Mouse (Mus musculus) gastrocnemius, postnatal 14 days (tissue): Measurements from ENCODE around the gene Bsdc1. TPM values are rescaled to one million over a fixed set of nuclear protein-coding genes. Genes with fewer than 3 reads are reported as not detected.

ENCODE experiments used
- DNase-seq: peaks from one replicate; pipeline ENCODE4 v3.0.0; 2021; ENCODE audit warnings: mixed read lengths
- intact Hi-C: fragments of 180-260 bp; cut with DNase I; formaldehyde crosslinking; loops from one replicate; pipeline ENCODE4 v1.15.1; 2025; ENCODE audit warnings: low total_unique reads
- total RNA-seq, 2 experiments: library from RNA; stranded (reverse); gene quantifications; 2 replicates each; pipeline ENCODE4 v1.2.3; 2021

Bsdc1 gene
- total RNA-seq, 2 experiments from 2014 or later: 22.2 to 32.6 TPM

GRCm38 (mm10) chr4:129463097-129464059, 2.0 kb downstream of the Bsdc1 start:
- intact Hi-C loops: no loop called here
- DNase-seq: no peak

GRCm38 (mm10) chr4:129464286-129464815, 3.0 kb downstream of the Bsdc1 start:
- no peak for DNase-seq
- intact Hi-C loops: no loop called here

- no peak for DNase-seq
- intact Hi-C loops: no loop called here
Observed at GRCm38 (mm10) chr4:129476047-129476446, 14.7 kb downstream of the Bsdc1 start.

GRCm38 (mm10) chr4:129479863-129480262, 18.5 kb downstream of the Bsdc1 start:
- DNase-seq: no peak
- intact Hi-C loops: no loop called here

GRCm38 (mm10) chr4:129481090-129481489, 19.7 kb downstream of the Bsdc1 start:
- DNase-seq: no peak
- intact Hi-C loops: no loop called here

- intact Hi-C loops: no loop called here
- DNase-seq: no peak
Observed at GRCm38 (mm10) chr4:129490972-129491880, 29.8 kb downstream of the Bsdc1 start, which contains the start of the genes Tssk3 and Fam229a. Tssk3 (minus strand) TSS chr4:129491022. Fam229a (plus strand) TSS chr4:129491190.

GRCm38 (mm10) chr4:129494681-129495080, 33.3 kb downstream of the Bsdc1 start:
- intact Hi-C loops: no loop called here
- DNase-seq: no peak

- intact Hi-C loops: no loop called here
- DNase-seq: no peak
Observed at GRCm38 (mm10) chr4:129495672-129496562, 34.5 kb downstream of the Bsdc1 start.

- intact Hi-C loops: no loop called here
- DNase-seq: peak; percentile 24
Observed at GRCm38 (mm10) chr4:129496631-129497030, 35.2 kb downstream of the Bsdc1 start.

- intact Hi-C loops: no loop called here
- DNase-seq: no peak
Observed at GRCm38 (mm10) chr4:129498941-129499340, 37.6 kb downstream of the Bsdc1 start.

- intact Hi-C loops: no loop called here
- DNase-seq: no peak
Observed at GRCm38 (mm10) chr4:129500017-129500416, 38.6 kb downstream of the Bsdc1 start.

GRCm38 (mm10) chr4:129500607-129501566, 39.5 kb downstream of the Bsdc1 start:
- intact Hi-C loops: no loop called here
- DNase-seq: peak; percentile 89

GRCm38 (mm10) chr4:129502327-129502888, 41.0 kb downstream of the Bsdc1 start:
- no peak for DNase-seq
- intact Hi-C loops: no loop called here

GRCm38 (mm10) chr4:129502901-129503444, 41.6 kb downstream of the Bsdc1 start:
- no peak for DNase-seq
- intact Hi-C loops: no loop called here

GRCm38 (mm10) chr4:129505511-129505910, 44.1 kb downstream of the Bsdc1 start:
- no peak for DNase-seq
- intact Hi-C loops: no loop called here

- intact Hi-C loops: no loop called here
- no peak for DNase-seq
Observed at GRCm38 (mm10) chr4:129507434-129508236, 46.3 kb downstream of the Bsdc1 start.

GRCm38 (mm10) chr4:129508237-129508515, 46.8 kb downstream of the Bsdc1 start:
- DNase-seq: no peak
- intact Hi-C loops: no loop called here
